Mouse (Mus musculus): ENCODE measurements around the gene Zic2. TPM values are rescaled to one million over a fixed set of nuclear protein-coding genes. Genes with fewer than 3 reads are reported as not detected.

Gene Zic2
- polyA plus RNA-seq, 1 experiment = 0.05 TPM

GRCm38 (mm10) chr14:122473211-122473751 lies 2.0 kb upstream of the Zic2 start:
- Histone ChIP-seq H3K27me3 (ENCODE audit: control insufficient read depth, insufficient read depth, low read length) (peaks cover 5% of the 10 kb centered on the region), H3K36me3 (ENCODE audit: control insufficient read depth, insufficient read depth, low read length) (no peaks in the 10 kb centered on the region), H3K27ac (ENCODE audit: control insufficient read depth, insufficient read depth, low read depth, low read length) (no peak overlapping the region), H3K4me1 (ENCODE audit: control insufficient read depth, insufficient read depth, low read length) (peaks cover 11% of the 10 kb centered on the region), H3K4me3 (ENCODE audit: control insufficient read depth, low read depth, low read length) (no peak overlapping the region)
- TF ChIP-seq POLR2A (IDR thresholded peaks at IDR 0.05; ENCODE audit: control insufficient read depth, low read depth, low read length) = no peak
- no peak for TF ChIP-seq CTCF (IDR thresholded peaks at IDR 0.05; ENCODE audit: control insufficient read depth, insufficient read depth, insufficient replicate concordance, low read depth, low read length)

- Histone ChIP-seq H3K27ac (ENCODE audit: control insufficient read depth, insufficient read depth, low read depth, low read length) (no peak overlapping the region), H3K4me3 (ENCODE audit: control insufficient read depth, low read depth, low read length) (no peak overlapping the region; the same call in 1 of the 2 replicates), H3K36me3 (ENCODE audit: control insufficient read depth, insufficient read depth, low read length) (no peaks in the 10 kb centered on the region), H3K27me3 (ENCODE audit: control insufficient read depth, insufficient read depth, low read length) (peaks cover 9% of the 10 kb centered on the region), H3K4me1 (ENCODE audit: control insufficient read depth, insufficient read depth, low read length) (peaks cover 15% of the 10 kb centered on the region)
- no peak for TF ChIP-seq POLR2A (IDR thresholded peaks at IDR 0.05; ENCODE audit: control insufficient read depth, low read depth, low read length)
- no peak for TF ChIP-seq CTCF (IDR thresholded peaks at IDR 0.05; ENCODE audit: control insufficient read depth, insufficient read depth, insufficient replicate concordance, low read depth, low read length)
Measured at GRCm38 (mm10) chr14:122474041-122474890, 969 bp upstream of the Zic2 start.

- H3K4me1 ChIP-seq (ENCODE audit: control insufficient read depth, insufficient read depth, low read length) = peaks cover 15% of the 10 kb centered on the region
- TF ChIP-seq CTCF (IDR thresholded peaks at IDR 0.05; ENCODE audit: control insufficient read depth, insufficient read depth, insufficient replicate concordance, low read depth, low read length) = no peak
- TF ChIP-seq POLR2A (IDR thresholded peaks at IDR 0.05; ENCODE audit: control insufficient read depth, low read depth, low read length) = no peak
- H3K36me3 ChIP-seq (ENCODE audit: control insufficient read depth, insufficient read depth, low read length) = no peaks in the 10 kb centered on the region
- H3K27me3 ChIP-seq (ENCODE audit: control insufficient read depth, insufficient read depth, low read length) = peaks cover 9% of the 10 kb centered on the region
- H3K27ac ChIP-seq (ENCODE audit: control insufficient read depth, insufficient read depth, low read depth, low read length) = no peak overlapping the region
- H3K4me3 ChIP-seq (ENCODE audit: control insufficient read depth, low read depth, low read length) = peak overlapping the region; percentile 35; the same call in 1 of the 2 replicates
Measured at GRCm38 (mm10) chr14:122475557-122476040, 364 bp downstream of the Zic2 start.

GRCm38 (mm10) chr14:122476041-122476821 lies 996 bp downstream of the Zic2 start:
- H3K4me1 ChIP-seq (ENCODE audit: control insufficient read depth, insufficient read depth, low read length) = peaks cover 15% of the 10 kb centered on the region
- no peaks in the 10 kb centered on the region for H3K36me3 ChIP-seq (ENCODE audit: control insufficient read depth, insufficient read depth, low read length)
- peaks cover 9% of the 10 kb centered on the region for H3K27me3 ChIP-seq (ENCODE audit: control insufficient read depth, insufficient read depth, low read length)
- TF ChIP-seq POLR2A (IDR thresholded peaks at IDR 0.05; ENCODE audit: control insufficient read depth, low read depth, low read length) = no peak
- no peak for TF ChIP-seq CTCF (IDR thresholded peaks at IDR 0.05; ENCODE audit: control insufficient read depth, insufficient read depth, insufficient replicate concordance, low read depth, low read length)
- no peak overlapping the region for H3K27ac ChIP-seq (ENCODE audit: control insufficient read depth, insufficient read depth, low read depth, low read length)
- H3K4me3 ChIP-seq (ENCODE audit: control insufficient read depth, low read depth, low read length) = peak overlapping the region; percentile 35; the same call in 1 of the 2 replicates

- no peak overlapping the region for H3K4me3 ChIP-seq (ENCODE audit: control insufficient read depth, low read depth, low read length)
- no peak overlapping the region for H3K27ac ChIP-seq (ENCODE audit: control insufficient read depth, insufficient read depth, low read depth, low read length)
- H3K4me1 ChIP-seq (ENCODE audit: control insufficient read depth, insufficient read depth, low read length) = peaks cover 13% of the 10 kb centered on the region
- no peak for TF ChIP-seq POLR2A (IDR thresholded peaks at IDR 0.05; ENCODE audit: control insufficient read depth, low read depth, low read length)
- TF ChIP-seq CTCF (IDR thresholded peaks at IDR 0.05; ENCODE audit: control insufficient read depth, insufficient read depth, insufficient replicate concordance, low read depth, low read length) = no peak
- H3K36me3 ChIP-seq (ENCODE audit: control insufficient read depth, insufficient read depth, low read length) = no peaks in the 10 kb centered on the region
- peaks cover 9% of the 10 kb centered on the region for H3K27me3 ChIP-seq (ENCODE audit: control insufficient read depth, insufficient read depth, low read length)
Measured at GRCm38 (mm10) chr14:122476822-122477215, 1.6 kb downstream of the Zic2 start.

GRCm38 (mm10) chr14:122477261-122477671 lies 2.0 kb downstream of the Zic2 start:
- peaks cover 12% of the 10 kb centered on the region for H3K4me1 ChIP-seq (ENCODE audit: control insufficient read depth, insufficient read depth, low read length)
- no peak overlapping the region for H3K27ac ChIP-seq (ENCODE audit: control insufficient read depth, insufficient read depth, low read depth, low read length)
- H3K27me3 ChIP-seq (ENCODE audit: control insufficient read depth, insufficient read depth, low read length) = peaks cover 9% of the 10 kb centered on the region
- no peaks in the 10 kb centered on the region for H3K36me3 ChIP-seq (ENCODE audit: control insufficient read depth, insufficient read depth, low read length)
- no peak overlapping the region for H3K4me3 ChIP-seq (ENCODE audit: control insufficient read depth, low read depth, low read length)
- no peak for TF ChIP-seq POLR2A (IDR thresholded peaks at IDR 0.05; ENCODE audit: control insufficient read depth, low read depth, low read length)
- no peak for TF ChIP-seq CTCF (IDR thresholded peaks at IDR 0.05; ENCODE audit: control insufficient read depth, insufficient read depth, insufficient replicate concordance, low read depth, low read length)
